Mouse (Mus musculus): Measurements from ENCODE around the gene Btf3. TPM values are rescaled to one million over a fixed set of nuclear protein-coding genes. Genes with fewer than 3 reads are reported as not detected.

Gene Btf3
- total and polyA plus RNA-seq, 3 experiments = 227 to 1,291 (median 1,152) TPM

GRCm38 (mm10) chr13:98279686-98280085, 37.1 kb downstream of the Btf3 start, which contains the start of gene Gm21976:
TSS of gene Gm21976 (plus strand) at chr13:98279887.
- no peak for DNase-seq (ENCODE audit: low read depth, low spot score)
- Histone ChIP-seq H3K36me3 (ENCODE audit: control insufficient read depth in 1 of 2, insufficient read depth in 2 of 2, low read length in 2 of 2) (peaks cover 0 to 21% of the 10 kb centered on the region in 2 experiments; a peak in 2 of 4 replicates), H3K4me3 (ENCODE audit: control insufficient read depth in 1 of 2, insufficient read depth in 1 of 2, low read depth in 2 of 2, low read length in 2 of 2) (no peak within 1 kb of the TSS), H3K9me3 (replicated peaks; ENCODE audit: insufficient read depth, low read length) (no peaks in the 10 kb centered on the region), H3K79me2 (ENCODE audit: control insufficient read depth, insufficient read depth, low read length, poor library complexity) (no peaks in the 10 kb centered on the region), H3K27me3 (ENCODE audit: control insufficient read depth in 1 of 2, insufficient read depth in 2 of 2, low read length in 2 of 2) (no peaks in the 10 kb centered on the region), H3K4me1 (ENCODE audit: control insufficient read depth in 1 of 2, insufficient read depth in 2 of 2, low read length in 2 of 2) (peaks cover 13 to 23% of the 10 kb centered on the region in 2 experiments), H3K9ac (ENCODE audit: control insufficient read depth, low read depth, low read length, poor library complexity, severe bottlenecking) (no peak within 1 kb of the TSS), H3K27ac (ENCODE audit: control insufficient read depth, low read depth, low read length) (no peak within 1 kb of the TSS)
- TF ChIP-seq ZC3H11A (IDR thresholded peaks at IDR 0.05; ENCODE audit: low read depth, low read length) (no peak), USF2 (IDR thresholded peaks at IDR 0.05; ENCODE audit: borderline replicate concordance in 1 of 2, insufficient read depth in 1 of 2, low read depth in 1 of 2, low read length in 2 of 2) (no peak), POLR2AphosphoS5 (IDR thresholded peaks at IDR 0.05; ENCODE audit: borderline replicate concordance, low read depth, low read length) (no peak), MAX (IDR thresholded peaks at IDR 0.05; ENCODE audit: low read length) (no peak), KAT2A (conservative IDR thresholded peaks at IDR 0.05; ENCODE audit: low read depth, low read length) (no peak), TAL1 (IDR thresholded peaks at IDR 0.05; ENCODE audit: low read length) (no peak), JUND (IDR thresholded peaks at IDR 0.05; ENCODE audit: low read depth, low read length) (no peak), SIN3A (IDR thresholded peaks at IDR 0.05; ENCODE audit: low read length) (no peak), MAZ (IDR thresholded peaks at IDR 0.05; ENCODE audit: low read depth, low read length) (no peak)

DNA sequence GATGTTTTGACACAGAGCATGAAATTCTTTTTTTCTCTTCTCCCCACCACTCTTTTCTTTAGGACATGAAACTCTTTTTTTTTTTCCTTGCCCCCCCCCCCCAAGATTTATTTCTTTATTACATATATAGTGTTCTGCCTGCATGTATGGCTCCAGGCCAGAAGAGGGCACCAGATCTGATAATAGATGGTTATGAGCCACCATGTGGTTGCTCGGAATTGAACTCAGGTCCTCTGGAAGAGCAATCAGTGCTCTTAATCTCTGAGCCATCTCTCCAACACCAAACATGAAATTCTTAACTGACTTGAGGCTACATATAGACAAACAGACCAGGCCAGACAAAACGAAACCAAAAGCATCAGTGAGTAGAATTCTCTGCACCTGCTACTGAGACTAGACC, 39.3 kb downstream of the Btf3 start:
- Histone ChIP-seq H3K4me3 (ENCODE audit: control insufficient read depth in 1 of 2, insufficient read depth in 1 of 2, low read depth in 2 of 2, low read length in 2 of 2) (no peak overlapping the region), H3K36me3 (ENCODE audit: control insufficient read depth in 1 of 2, insufficient read depth in 2 of 2, low read length in 2 of 2) (peaks cover 6 to 35% of the 10 kb centered on the region in 2 experiments), H3K27ac (ENCODE audit: control insufficient read depth, low read depth, low read length) (no peak overlapping the region), H3K9ac (ENCODE audit: control insufficient read depth, low read depth, low read length, poor library complexity, severe bottlenecking) (no peak overlapping the region), H3K27me3 (ENCODE audit: control insufficient read depth in 1 of 2, insufficient read depth in 2 of 2, low read length in 2 of 2) (no peaks in the 10 kb centered on the region), H3K79me2 (ENCODE audit: control insufficient read depth, insufficient read depth, low read length, poor library complexity) (no peaks in the 10 kb centered on the region), H3K4me1 (ENCODE audit: control insufficient read depth in 1 of 2, insufficient read depth in 2 of 2, low read length in 2 of 2) (peaks cover 23 to 31% of the 10 kb centered on the region in 2 experiments), H3K9me3 (replicated peaks; ENCODE audit: insufficient read depth, low read length) (no peaks in the 10 kb centered on the region)
- TF ChIP-seq GATA1 (IDR thresholded peaks at IDR 0.05; ENCODE audit: low read depth, low read length) = 0 out of 2 replicates have a peak, but pooled peaks have one; percentile 4
- TF ChIP-seq MYC (IDR thresholded peaks at IDR 0.05; ENCODE audit: low read depth, low read length) = no peak
- TF ChIP-seq CTCF (IDR thresholded peaks at IDR 0.05 in 2 of 3, conservative IDR thresholded peaks at IDR 0.05 in 1 of 3; ENCODE audit: control insufficient read depth in 1 of 3, insufficient read depth in 1 of 3, low read depth in 2 of 3, low read length in 3 of 3, poor library complexity in 1 of 3, severe bottlenecking in 1 of 3) = peak; percentile 10 to 30 (median 15); a peak in 3 of 6 replicates
- no peak for DNase-seq (ENCODE audit: low read depth, low spot score)

GRCm38 (mm10) chr13:98276253-98276652, 40.6 kb downstream of the Btf3 start:
- Histone ChIP-seq H3K9me3 (replicated peaks; ENCODE audit: insufficient read depth, low read length) (no peaks in the 10 kb centered on the region), H3K27ac (ENCODE audit: control insufficient read depth, low read depth, low read length) (peak overlapping the region; percentile 84), H3K27me3 (ENCODE audit: control insufficient read depth in 1 of 2, insufficient read depth in 2 of 2, low read length in 2 of 2) (no peaks in the 10 kb centered on the region), H3K36me3 (ENCODE audit: control insufficient read depth in 1 of 2, insufficient read depth in 2 of 2, low read length in 2 of 2) (peaks cover 6 to 35% of the 10 kb centered on the region in 2 experiments), H3K4me1 (ENCODE audit: control insufficient read depth in 1 of 2, insufficient read depth in 2 of 2, low read length in 2 of 2) (peaks cover 23 to 31% of the 10 kb centered on the region in 2 experiments), H3K79me2 (ENCODE audit: control insufficient read depth, insufficient read depth, low read length, poor library complexity) (no peaks in the 10 kb centered on the region), H3K4me3 (ENCODE audit: control insufficient read depth in 1 of 2, insufficient read depth in 1 of 2, low read depth in 2 of 2, low read length in 2 of 2) (no peak overlapping the region), H3K9ac (ENCODE audit: control insufficient read depth, low read depth, low read length, poor library complexity, severe bottlenecking) (no peak overlapping the region)
- TF ChIP-seq KAT2A (conservative IDR thresholded peaks at IDR 0.05; ENCODE audit: low read depth, low read length) (no peak), HCFC1 (IDR thresholded peaks at IDR 0.05; ENCODE audit: low read depth, low read length) (no peak), ZMIZ1 (IDR thresholded peaks at IDR 0.05; ENCODE audit: low read depth, low read length) (no peak), MYB (IDR thresholded peaks at IDR 0.05; ENCODE audit: low read depth, low read length) (no peak), GABPA (IDR thresholded peaks at IDR 0.05; ENCODE audit: low read depth, low read length) (no peak), MYC (IDR thresholded peaks at IDR 0.05; ENCODE audit: low read depth, low read length) (no peak), ETS1 (IDR thresholded peaks at IDR 0.05; ENCODE audit: low read depth, low read length) (no peak), GATA1 (IDR thresholded peaks at IDR 0.05; ENCODE audit: low read depth, low read length) (no peak), SIN3A (IDR thresholded peaks at IDR 0.05; ENCODE audit: low read length) (no peak), SMC3 (IDR thresholded peaks at IDR 0.05; ENCODE audit: low read depth, low read length) (no peak)
- DNase-seq (ENCODE audit: low read depth, low spot score) = no peak

Data from MEL (cell line).